Mouse (Mus musculus) kidney, adult 2 months (tissue): ENCODE results near the gene Pdgfb.

Experiments used
- CTCF ChIP-seq: fragments of 200-500 bp; conservative IDR thresholded peaks from 2 replicates; pipeline ENCODE4 v1.5.1; 2011; ENCODE audit warnings: low read depth, mild to moderate bottlenecking, control low read depth, low read length, moderate library complexity, mixed read lengths; ENCODE audit not compliant: insufficient read depth, insufficient read length
- POLR2A ChIP-seq: fragments of 200-500 bp; IDR thresholded peaks from one replicate; pipeline ENCODE4 v1.6.1; 2011; ENCODE audit warnings: low read depth, low read length, control low read depth

- TF ChIP-seq POLR2A: no peak
- no peak for TF ChIP-seq CTCF
Observed at GRCm38 (mm10) chr15:80014031-80014320, 801 bp downstream of the Pdgfb start.
